Mouse (Mus musculus) testis, postnatal 10 days (tissue): ENCODE measurements around the gene Ptprg.
A peak's percentile ranks its signal among the peaks of the same experiment; 100 is the strongest.

Experiments
- DNase-seq: peaks from one replicate; pipeline ENCODE4 v3.0.0; 2021; ENCODE audit warnings: low spot score

The Ptprg gene

GRCm38 (mm10) chr14:11824915-11825314, 271.6 kb downstream of the Ptprg start:
- DNase-seq = no peak

DNA sequence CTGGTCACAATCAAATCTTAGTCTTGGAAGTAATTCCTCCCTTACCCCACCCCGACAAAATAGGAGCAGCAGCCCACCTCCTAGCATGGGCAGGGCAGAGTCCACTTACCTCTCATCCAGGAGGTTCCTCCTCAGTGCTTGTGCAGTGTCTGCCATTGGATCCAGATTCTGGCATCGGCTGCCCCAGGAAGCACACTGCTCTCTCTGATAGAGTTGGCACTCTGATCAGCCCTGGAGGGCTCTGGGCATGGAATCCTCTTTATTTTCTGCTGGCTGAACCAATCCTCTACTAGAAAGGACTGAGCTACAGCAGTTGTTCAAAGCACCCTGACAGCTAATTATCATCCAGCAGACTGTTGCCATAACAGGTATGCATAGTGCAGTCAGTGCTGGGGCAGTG, 272.2 kb downstream of the Ptprg start:
- DNase-seq = no peak

DNA sequence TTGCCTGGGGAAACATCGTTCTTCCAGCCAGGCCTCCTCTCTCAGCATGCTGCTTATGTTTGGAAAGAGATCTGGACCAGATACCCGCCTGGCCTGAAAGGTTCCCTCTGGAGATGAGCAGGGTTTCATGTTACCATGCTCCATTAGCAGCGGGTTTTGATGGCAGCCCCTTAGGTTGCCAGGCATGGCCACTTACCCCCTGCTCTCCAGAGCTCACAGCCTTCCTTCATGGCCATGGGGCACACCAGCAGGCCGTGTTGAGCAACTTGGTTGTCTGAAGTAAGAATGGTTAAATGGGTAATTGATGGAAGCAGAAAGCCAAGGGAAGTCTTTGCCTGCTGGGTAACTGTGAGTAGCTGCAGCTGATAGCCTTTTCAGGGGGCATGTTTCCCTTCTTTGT, 274.8 kb downstream of the Ptprg start:
- DNase-seq = no peak

DNA sequence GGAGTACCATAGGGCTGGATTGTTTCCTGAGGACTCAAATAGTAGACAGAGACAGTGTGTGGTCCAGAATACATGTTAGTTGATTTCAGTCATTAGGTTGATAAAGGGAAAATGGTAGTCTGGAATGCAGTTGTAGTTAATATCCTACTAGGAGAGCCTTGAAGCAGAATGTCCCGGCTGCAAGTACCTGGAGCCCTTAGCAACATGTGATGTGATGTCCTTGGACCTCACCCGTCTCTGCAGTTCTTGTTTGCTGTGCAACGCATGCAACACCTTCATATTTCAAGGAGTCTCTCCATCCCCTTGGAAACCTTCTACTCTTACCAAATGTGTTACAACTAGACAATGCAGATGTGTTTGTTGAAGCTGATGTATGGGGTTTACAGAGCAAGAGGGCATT, 280.3 kb downstream of the Ptprg start:
- DNase-seq = no peak

- no peak for DNase-seq
Measured at GRCm38 (mm10) chr14:11835706-11836445, 282.5 kb downstream of the Ptprg start.

GRCm38 (mm10) chr14:11837714-11838113, 284.4 kb downstream of the Ptprg start:
- no peak for DNase-seq

DNA sequence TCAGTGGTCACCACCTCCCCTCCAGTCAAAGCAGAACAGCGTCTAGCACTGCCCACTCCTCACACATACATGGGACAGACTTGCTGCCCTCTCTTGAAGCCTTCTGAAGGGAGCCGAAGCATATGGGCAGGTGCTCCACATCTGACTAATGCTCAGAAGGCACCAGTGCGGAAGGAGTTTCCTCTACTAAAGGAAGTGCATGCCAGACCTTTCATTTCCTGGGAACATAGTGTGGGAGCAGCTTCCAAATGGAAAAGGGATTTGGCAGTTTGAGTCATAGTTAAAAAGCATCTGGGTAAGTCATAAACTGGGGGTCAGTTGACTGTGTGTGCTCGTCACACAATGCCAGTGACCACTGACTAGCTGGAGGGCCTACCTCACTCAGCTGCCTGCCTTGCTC, 288.3 kb downstream of the Ptprg start:
- no peak for DNase-seq

DNA sequence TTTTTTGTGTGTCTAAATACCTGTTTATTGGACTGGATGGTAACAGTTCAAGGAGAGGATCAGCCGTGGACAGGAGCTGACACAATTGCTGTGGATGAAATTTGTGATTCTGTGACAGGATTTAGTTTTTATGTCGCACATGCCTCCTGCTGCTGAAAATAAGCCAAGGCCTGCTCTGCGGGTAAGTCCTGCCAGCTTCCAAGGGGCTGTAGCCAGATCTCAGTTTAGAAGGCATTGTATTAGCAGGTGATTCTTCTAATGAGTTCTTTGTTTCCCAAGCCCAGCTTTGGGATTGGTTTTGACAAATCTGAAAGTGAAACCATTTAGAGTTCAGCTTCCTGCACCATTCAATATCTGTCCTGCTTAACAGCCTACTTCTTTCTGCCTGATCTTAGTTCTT, 299.6 kb downstream of the Ptprg start:
- DNase-seq = no peak

GRCm38 (mm10) chr14:11855499-11855898, 302.2 kb downstream of the Ptprg start:
- no peak for DNase-seq

- DNase-seq = no peak
Measured at GRCm38 (mm10) chr14:11857928-11858481, 304.7 kb downstream of the Ptprg start.

- no peak for DNase-seq
Measured at GRCm38 (mm10) chr14:11863286-11863685, 310.0 kb downstream of the Ptprg start.

- no peak for DNase-seq
Measured at GRCm38 (mm10) chr14:11864840-11865239, 311.5 kb downstream of the Ptprg start.

- no peak for DNase-seq
Measured at GRCm38 (mm10) chr14:11865332-11865731, 312.0 kb downstream of the Ptprg start.

DNA sequence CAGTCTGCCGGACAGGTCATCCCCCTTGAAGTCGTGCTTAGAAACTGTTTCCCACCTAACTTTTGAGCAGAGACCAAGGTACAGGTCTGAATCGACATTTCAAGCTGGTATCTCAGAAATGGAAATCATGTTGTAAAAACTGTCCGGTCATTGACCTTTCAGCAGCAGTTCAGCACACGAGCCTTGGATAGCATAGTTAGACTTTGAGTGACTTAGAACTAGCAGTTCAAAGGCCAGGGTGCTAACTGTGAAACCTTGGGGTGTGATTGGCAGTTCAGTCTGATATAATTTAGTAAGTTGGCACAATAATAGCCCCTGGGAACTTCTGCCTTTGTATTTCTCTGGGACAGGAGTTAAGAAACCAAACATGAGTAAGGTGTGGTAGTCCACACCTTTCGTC, 312.5 kb downstream of the Ptprg start:
- no peak for DNase-seq

DNA sequence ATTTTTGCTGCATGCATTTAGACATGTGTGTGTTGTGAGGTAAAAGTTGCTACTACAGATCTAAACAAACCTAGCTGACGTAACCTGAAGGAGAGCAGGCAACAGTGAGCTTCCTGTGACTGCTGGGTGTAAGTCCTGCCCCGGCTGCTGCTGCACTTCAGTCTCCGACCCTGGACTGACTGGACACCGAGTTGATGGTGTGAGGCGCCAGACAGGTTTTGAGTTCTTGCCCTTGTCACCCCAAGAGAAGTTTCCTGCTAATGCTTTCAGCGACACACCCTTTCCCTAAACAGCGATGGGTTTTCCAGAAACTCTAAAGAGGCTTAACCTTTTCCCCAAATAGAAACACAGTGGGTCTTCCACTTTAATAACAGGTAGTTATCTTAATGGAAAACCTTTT, 313.1 kb downstream of the Ptprg start:
- no peak for DNase-seq

DNA sequence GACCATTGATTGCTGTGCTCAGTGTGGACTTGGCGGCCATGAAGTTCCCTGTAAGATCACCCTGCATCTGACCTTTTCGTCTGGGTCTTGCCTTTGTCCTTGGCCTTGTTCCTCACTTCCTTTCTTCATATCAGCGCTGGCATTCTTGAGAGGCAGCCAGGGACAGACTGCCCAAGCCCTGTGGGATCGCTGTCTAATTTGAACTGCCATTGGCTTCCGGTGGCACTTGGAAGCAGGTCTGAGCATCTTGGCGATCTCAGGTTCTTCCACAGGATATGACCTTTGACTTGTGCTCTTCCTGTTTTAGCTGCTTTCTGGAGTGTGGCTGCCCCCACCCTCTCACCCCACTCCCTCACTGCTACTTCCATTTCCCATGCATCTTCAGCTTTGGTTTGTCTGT, 315.3 kb downstream of the Ptprg start:
- no peak for DNase-seq

DNA sequence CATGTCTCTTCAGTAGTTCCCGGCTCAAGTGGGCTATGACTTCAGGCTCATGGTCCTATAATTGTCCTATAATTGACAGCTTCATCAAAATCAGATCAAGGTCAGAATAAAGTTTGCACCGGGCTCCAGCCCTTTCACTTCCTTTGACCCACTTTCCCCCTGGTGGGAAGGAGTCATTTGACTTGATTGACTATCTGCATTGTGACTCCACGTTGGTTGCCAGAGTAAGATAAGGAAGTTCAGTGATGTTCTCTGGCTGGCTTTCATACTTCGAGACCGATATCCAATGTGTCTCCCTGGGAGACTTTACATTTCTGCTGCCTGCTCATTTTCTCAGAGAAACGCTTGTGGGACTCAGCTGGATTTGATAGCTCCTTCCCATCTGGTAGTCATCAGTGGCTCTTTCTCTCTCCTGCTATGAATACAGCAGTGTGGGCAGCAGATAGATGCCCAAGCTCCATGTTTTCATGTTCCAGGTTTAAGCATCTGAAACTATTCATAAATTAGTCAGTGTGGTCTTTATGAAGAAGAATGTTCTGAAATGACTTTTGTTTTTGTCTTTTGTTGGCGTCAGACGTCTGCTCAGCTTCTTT, 318.5 kb downstream of the Ptprg start:
- DNase-seq = no peak

GRCm38 (mm10) chr14:11874266-11874665, 320.9 kb downstream of the Ptprg start:
- no peak for DNase-seq

DNA sequence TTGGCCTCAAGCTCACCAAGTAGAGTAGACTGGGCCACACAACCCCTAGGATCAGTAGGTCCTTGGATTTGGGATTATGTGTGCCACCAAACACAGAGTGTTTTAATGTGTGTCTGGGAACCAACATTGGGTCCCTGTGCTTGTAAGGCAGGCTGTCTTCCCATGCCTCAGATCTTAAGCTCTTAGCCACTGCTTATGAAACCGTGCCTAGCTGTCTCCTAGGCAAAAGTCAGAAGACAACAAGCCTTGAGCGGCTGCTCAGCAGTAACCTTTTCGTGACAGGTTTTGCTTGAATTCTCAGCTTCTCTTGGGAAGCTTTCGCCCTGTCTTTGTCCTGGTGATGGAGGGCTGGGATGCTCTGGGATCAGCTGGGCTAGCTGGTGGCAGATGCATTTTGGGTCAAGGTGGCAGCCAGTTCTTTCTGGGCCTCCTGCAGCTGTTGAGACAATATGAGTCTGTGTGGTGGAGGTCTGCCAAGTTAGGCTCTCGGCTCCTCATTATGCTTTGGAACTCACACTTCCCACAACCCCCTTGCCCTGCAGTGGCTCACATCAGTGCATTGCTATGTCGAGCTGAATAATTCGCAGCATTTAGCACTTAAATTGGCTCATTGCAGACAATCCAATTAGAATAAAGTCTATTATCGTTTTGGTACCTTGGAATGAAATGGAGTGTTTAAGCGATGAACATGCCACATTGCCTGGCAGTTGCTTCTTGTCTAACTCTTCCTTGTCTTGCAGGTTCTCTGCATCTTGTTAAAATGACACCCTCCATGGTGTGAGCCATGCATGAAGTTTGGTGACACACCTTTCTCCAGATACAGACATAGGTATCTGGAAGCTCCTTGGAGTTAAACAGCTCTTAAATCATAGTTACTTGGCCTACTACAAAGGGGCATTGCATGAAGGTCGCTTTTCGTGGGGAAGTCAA, 321.9 kb downstream of the Ptprg start:
- peak; percentile 45 for DNase-seq

DNA sequence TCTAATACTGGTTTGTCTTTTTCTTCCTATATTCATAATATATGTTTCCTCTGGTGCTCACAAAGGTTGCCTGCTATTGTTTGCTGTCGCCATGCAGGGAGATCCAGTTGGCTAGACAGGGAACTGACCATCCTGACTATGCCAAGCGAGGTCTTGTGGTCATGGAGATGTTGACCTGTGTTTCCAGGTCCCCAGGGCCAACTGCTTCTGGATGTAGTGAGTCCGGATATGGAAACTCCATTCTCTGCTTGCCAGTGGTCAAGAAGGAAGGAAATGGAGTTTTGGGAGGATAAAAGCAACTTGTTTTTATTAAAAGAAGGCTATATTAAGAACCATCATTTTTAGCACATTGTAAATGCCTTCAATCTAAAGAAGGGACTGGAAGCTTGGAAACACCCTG, 327.8 kb downstream of the Ptprg start:
- no peak for DNase-seq

- DNase-seq = no peak
Measured at GRCm38 (mm10) chr14:11883142-11883921, 330.0 kb downstream of the Ptprg start.

- DNase-seq = no peak
Measured at GRCm38 (mm10) chr14:11883995-11884394, 330.7 kb downstream of the Ptprg start.
